Mouse (Mus musculus) thymus, postnatal 14 days (tissue): ENCODE measurements around the gene Med29.
A peak's percentile ranks its signal among the peaks of the same experiment; 100 is the strongest.

Experiments used
- DNase-seq: peaks from one replicate; pipeline ENCODE4 v3.0.0; 2021

Med29 gene

GRCm38 (mm10) chr7:28392429-28393271 is at the start of gene Med29, which contains the start of gene Paf1:
Gene Med29, minus strand, starts transcription at chr7:28392708.
Gene Paf1, plus strand, starts transcription at chr7:28392951.
- peak; percentile 95 for DNase-seq

GRCm38 (mm10) chr7:28441776-28442485 is 49.4 kb upstream of the Med29 start:
- peak; percentile 35 for DNase-seq

GRCm38 (mm10) chr7:28440739-28441138 is 48.2 kb upstream of the Med29 start:
- peak; percentile 88 for DNase-seq

- no peak for DNase-seq
Observed at GRCm38 (mm10) chr7:28438771-28439170, 46.3 kb upstream of the Med29 start.

GRCm38 (mm10) chr7:28437964-28438363 is 45.5 kb upstream of the Med29 start:
- no peak for DNase-seq

- DNase-seq = peak; percentile 91
Observed at GRCm38 (mm10) chr7:28436932-28437570, 44.5 kb upstream of the Med29 start, which contains the start of gene Gmfg. Gene Gmfg, plus strand, starts transcription at chr7:28437447.

- peak; percentile 100 for DNase-seq
Observed at GRCm38 (mm10) chr7:28436271-28436904, 43.9 kb upstream of the Med29 start.

GRCm38 (mm10) chr7:28435660-28436259 is 43.3 kb upstream of the Med29 start:
- no peak for DNase-seq

GRCm38 (mm10) chr7:28432252-28432651 is 39.7 kb upstream of the Med29 start:
- no peak for DNase-seq

- DNase-seq = no peak
Observed at GRCm38 (mm10) chr7:28430512-28430911, 38.0 kb upstream of the Med29 start.

- no peak for DNase-seq
Observed at GRCm38 (mm10) chr7:28427738-28428137, 35.2 kb upstream of the Med29 start.

- no peak for DNase-seq
Observed at GRCm38 (mm10) chr7:28423018-28423417, 30.5 kb upstream of the Med29 start.

- DNase-seq = no peak
Observed at GRCm38 (mm10) chr7:28419416-28419815, 26.9 kb upstream of the Med29 start.

- DNase-seq = no peak
Observed at GRCm38 (mm10) chr7:28418096-28418670, 25.7 kb upstream of the Med29 start.

- DNase-seq = no peak
Observed at GRCm38 (mm10) chr7:28417368-28417767, 24.9 kb upstream of the Med29 start.

GRCm38 (mm10) chr7:28412826-28413225 is 20.3 kb upstream of the Med29 start:
- DNase-seq = peak; percentile 51

- DNase-seq = no peak
Observed at GRCm38 (mm10) chr7:28410841-28411475, 18.4 kb upstream of the Med29 start.

- DNase-seq = no peak
Observed at GRCm38 (mm10) chr7:28401942-28402341, 9.4 kb upstream of the Med29 start.

GRCm38 (mm10) chr7:28401030-28401429 is 8.5 kb upstream of the Med29 start:
- no peak for DNase-seq

GRCm38 (mm10) chr7:28398696-28399340 is 6.3 kb upstream of the Med29 start:
- DNase-seq = no peak

GRCm38 (mm10) chr7:28398000-28398399 is 5.5 kb upstream of the Med29 start:
- peak; percentile 30 for DNase-seq
